Mouse (Mus musculus): ENCODE measurements around the gene Zfhx3. TPM values are rescaled to one million over a fixed set of nuclear protein-coding genes. Genes with fewer than 3 reads are reported as not detected.

Zfhx3 gene
- total and polyA plus RNA-seq, 3 experiments, result 0.23 to 2.5 TPM; not detected in 1

DNA sequence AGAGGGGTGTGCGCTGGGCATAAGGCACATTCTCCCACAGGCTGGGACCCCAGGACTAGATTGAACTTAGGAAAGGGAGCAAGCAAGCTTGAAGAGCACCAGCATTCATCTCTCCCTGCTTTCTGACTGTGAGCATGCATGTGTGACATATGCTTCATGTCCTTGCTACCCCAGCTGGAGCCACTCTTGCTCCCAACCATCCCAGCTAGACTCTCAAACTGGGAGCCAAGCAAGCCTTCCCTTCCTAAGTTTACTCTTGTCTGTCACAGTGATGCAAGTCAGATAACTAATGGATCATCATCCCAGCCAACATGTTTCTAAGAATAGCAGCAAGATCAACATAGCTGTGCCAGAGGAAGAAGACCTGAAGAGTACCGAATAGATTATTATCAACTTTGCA lies 335.5 kb downstream of the Zfhx3 start:
- H3K9ac ChIP-seq (ENCODE audit: control insufficient read depth, low read depth, low read length, poor library complexity, severe bottlenecking), result no peak overlapping the region
- no peak for DNase-seq (ENCODE audit: low read depth, low spot score)
- no peaks in the 10 kb centered on the region for H3K27me3 ChIP-seq (ENCODE audit: control insufficient read depth in 1 of 2, insufficient read depth in 2 of 2, low read length in 2 of 2)
- TF ChIP-seq TBP (IDR thresholded peaks at IDR 0.05; ENCODE audit: low read depth, low read length), result no peak
- TF ChIP-seq ZMIZ1 (IDR thresholded peaks at IDR 0.05; ENCODE audit: low read depth, low read length), result no peak
- TF ChIP-seq SMC3 (IDR thresholded peaks at IDR 0.05; ENCODE audit: low read depth, low read length), result no peak
- TF ChIP-seq RCOR1 (IDR thresholded peaks at IDR 0.05; ENCODE audit: low read depth, low read length), result no peak
- TF ChIP-seq CHD1 (IDR thresholded peaks at IDR 0.05; ENCODE audit: low read depth, low read length), result no peak
- no peak for TF ChIP-seq GABPA (IDR thresholded peaks at IDR 0.05; ENCODE audit: low read depth, low read length)
- no peak for TF ChIP-seq MAZ (IDR thresholded peaks at IDR 0.05; ENCODE audit: low read depth, low read length)
- TF ChIP-seq GATA1 (IDR thresholded peaks at IDR 0.05; ENCODE audit: low read depth, low read length), result no peak
- TF ChIP-seq MEF2A (IDR thresholded peaks at IDR 0.05; ENCODE audit: extremely low read depth, insufficient replicate concordance, low read depth, low read length, poor library complexity, severe bottlenecking), result no peak
- no peak for TF ChIP-seq SIN3A (IDR thresholded peaks at IDR 0.05; ENCODE audit: low read length)
- TF ChIP-seq MXI1 (IDR thresholded peaks at IDR 0.05; ENCODE audit: low read depth, low read length), result no peak
- no peak for TF ChIP-seq BHLHE40 (IDR thresholded peaks at IDR 0.05; ENCODE audit: borderline replicate concordance, low read depth, low read length)
- TF ChIP-seq CTCF (IDR thresholded peaks at IDR 0.05 in 2 of 3, conservative IDR thresholded peaks at IDR 0.05 in 1 of 3; ENCODE audit: control insufficient read depth in 1 of 3, insufficient read depth in 1 of 3, low read depth in 2 of 3, low read length in 3 of 3, poor library complexity in 1 of 3, severe bottlenecking in 1 of 3), result no peak
- no peak overlapping the region for H3K4me3 ChIP-seq (ENCODE audit: control insufficient read depth in 1 of 2, insufficient read depth in 1 of 2, low read depth in 2 of 2, low read length in 2 of 2)
- H3K36me3 ChIP-seq (ENCODE audit: control insufficient read depth in 1 of 2, insufficient read depth in 2 of 2, low read length in 2 of 2), result no peaks in the 10 kb centered on the region
- no peaks in the 10 kb centered on the region for H3K9me3 ChIP-seq (replicated peaks; ENCODE audit: insufficient read depth, low read length)
- H3K4me1 ChIP-seq (ENCODE audit: control insufficient read depth in 1 of 2, insufficient read depth in 2 of 2, low read length in 2 of 2), result no peaks in the 10 kb centered on the region
- H3K27ac ChIP-seq (ENCODE audit: control insufficient read depth, low read depth, low read length), result no peak overlapping the region
- H3K79me2 ChIP-seq (ENCODE audit: control insufficient read depth, insufficient read depth, low read length, poor library complexity), result no peaks in the 10 kb centered on the region

DNA sequence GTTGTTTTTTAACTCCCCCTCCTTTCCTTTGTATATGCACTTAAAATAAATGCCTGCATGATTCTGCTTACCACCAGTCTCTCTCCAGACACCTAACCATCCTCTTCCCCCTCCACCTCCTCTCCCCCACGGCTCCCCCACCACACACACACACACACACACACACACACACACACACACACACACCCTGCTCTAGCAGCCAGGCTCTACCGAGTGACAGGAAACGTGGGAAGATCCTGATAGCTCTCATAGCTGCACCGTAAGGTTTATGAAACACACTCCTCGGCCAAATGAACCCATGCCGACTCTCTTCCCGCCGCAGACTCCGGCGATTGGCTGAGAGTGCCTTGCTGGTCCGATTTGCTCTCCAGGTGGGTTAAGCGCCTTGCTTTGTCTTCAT lies 339.5 kb downstream of the Zfhx3 start:
- no peak for DNase-seq (ENCODE audit: low read depth, low spot score)
- no peak overlapping the region for H3K9ac ChIP-seq (ENCODE audit: control insufficient read depth, low read depth, low read length, poor library complexity, severe bottlenecking)
- no peaks in the 10 kb centered on the region for H3K9me3 ChIP-seq (replicated peaks; ENCODE audit: insufficient read depth, low read length)
- H3K27me3 ChIP-seq (ENCODE audit: control insufficient read depth in 1 of 2, insufficient read depth in 2 of 2, low read length in 2 of 2), result no peaks in the 10 kb centered on the region
- no peaks in the 10 kb centered on the region for H3K4me1 ChIP-seq (ENCODE audit: control insufficient read depth in 1 of 2, insufficient read depth in 2 of 2, low read length in 2 of 2)
- no peak overlapping the region for H3K27ac ChIP-seq (ENCODE audit: control insufficient read depth, low read depth, low read length)
- H3K36me3 ChIP-seq (ENCODE audit: control insufficient read depth in 1 of 2, insufficient read depth in 2 of 2, low read length in 2 of 2), result no peaks in the 10 kb centered on the region
- no peak overlapping the region for H3K4me3 ChIP-seq (ENCODE audit: control insufficient read depth in 1 of 2, insufficient read depth in 1 of 2, low read depth in 2 of 2, low read length in 2 of 2)
- no peaks in the 10 kb centered on the region for H3K79me2 ChIP-seq (ENCODE audit: control insufficient read depth, insufficient read depth, low read length, poor library complexity)
- no peak for TF ChIP-seq HCFC1 (IDR thresholded peaks at IDR 0.05; ENCODE audit: low read depth, low read length)

DNA sequence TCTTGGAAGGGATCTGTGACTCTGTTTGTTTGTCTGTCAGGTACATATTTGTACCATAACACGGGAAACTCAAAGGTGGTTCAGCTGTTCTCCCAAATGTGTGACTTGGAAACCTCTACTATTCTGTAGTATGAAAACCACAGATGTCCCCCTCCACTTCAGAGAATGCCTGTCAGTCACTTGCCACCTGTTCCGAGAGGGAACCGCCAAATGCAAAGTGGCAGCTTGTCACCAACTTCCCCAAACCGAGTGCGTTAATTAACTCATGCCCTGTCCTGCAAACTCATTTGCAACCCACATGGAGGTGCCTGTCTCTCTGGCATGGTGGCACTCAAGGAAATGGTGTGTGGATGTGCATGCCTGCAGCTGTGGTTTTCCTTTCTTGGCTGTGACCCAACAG lies 343.7 kb downstream of the Zfhx3 start:
- no peak for TF ChIP-seq NELFE (IDR thresholded peaks at IDR 0.05; ENCODE audit: low read depth, low read length)
- TF ChIP-seq NRF1 (IDR thresholded peaks at IDR 0.05; ENCODE audit: insufficient read depth, low read depth, low read length, poor library complexity, severe bottlenecking), result no peak
- TF ChIP-seq BHLHE40 (IDR thresholded peaks at IDR 0.05; ENCODE audit: borderline replicate concordance, low read depth, low read length), result no peak
- no peak for TF ChIP-seq MXI1 (IDR thresholded peaks at IDR 0.05; ENCODE audit: low read depth, low read length)
- TF ChIP-seq MYB (IDR thresholded peaks at IDR 0.05; ENCODE audit: low read depth, low read length), result no peak
- TF ChIP-seq MAZ (IDR thresholded peaks at IDR 0.05; ENCODE audit: low read depth, low read length), result no peak
- no peak for TF ChIP-seq ZC3H11A (IDR thresholded peaks at IDR 0.05; ENCODE audit: low read depth, low read length)
- TF ChIP-seq ZMIZ1 (IDR thresholded peaks at IDR 0.05; ENCODE audit: low read depth, low read length), result no peak
- no peaks in the 10 kb centered on the region for H3K79me2 ChIP-seq (ENCODE audit: control insufficient read depth, insufficient read depth, low read length, poor library complexity)
- H3K36me3 ChIP-seq (ENCODE audit: control insufficient read depth in 1 of 2, insufficient read depth in 2 of 2, low read length in 2 of 2), result no peaks in the 10 kb centered on the region
- no peaks in the 10 kb centered on the region for H3K27me3 ChIP-seq (ENCODE audit: control insufficient read depth in 1 of 2, insufficient read depth in 2 of 2, low read length in 2 of 2)
- H3K4me1 ChIP-seq (ENCODE audit: control insufficient read depth in 1 of 2, insufficient read depth in 2 of 2, low read length in 2 of 2), result no peaks in the 10 kb centered on the region
- H3K9me3 ChIP-seq (replicated peaks; ENCODE audit: insufficient read depth, low read length), result no peaks in the 10 kb centered on the region
- H3K27ac ChIP-seq (ENCODE audit: control insufficient read depth, low read depth, low read length), result no peak overlapping the region
- DNase-seq (ENCODE audit: low read depth, low spot score), result no peak
- H3K4me3 ChIP-seq (ENCODE audit: control insufficient read depth in 1 of 2, insufficient read depth in 1 of 2, low read depth in 2 of 2, low read length in 2 of 2), result no peak overlapping the region
- H3K9ac ChIP-seq (ENCODE audit: control insufficient read depth, low read depth, low read length, poor library complexity, severe bottlenecking), result no peak overlapping the region

All from MEL (cell line).